Mouse (Mus musculus): ENCODE data around the gene Gp1bb.

GRCm38 (mm10) chr16:18608226-18608625 lies 14.0 kb downstream of the Gp1bb start:
- no peak for TF ChIP-seq CTCF (IDR thresholded peaks at IDR 0.05; ENCODE audit: extremely low read depth, insufficient read length, insufficient replicate concordance, low read depth, low read length)
- TF ChIP-seq POLR2A (IDR thresholded peaks at IDR 0.05; ENCODE audit: low read depth, low read length) = no peak

Data from small intestine, adult 2 months (tissue).